Mouse (Mus musculus) G1E (cell line): ENCODE results near the gene Polm.

Source experiments
- CTCF ChIP-seq: IDR thresholded peaks from 2 replicates; pipeline ENCODE4 v1.5.1; 2012; ENCODE audit warnings: low read depth, low read length, inconsistent platforms, mixed read lengths
- GATA1 ChIP-seq: IDR thresholded peaks from 2 replicates; pipeline ENCODE4 v1.6.1; 2012; ENCODE audit warnings: borderline replicate concordance, low read length, inconsistent platforms, mixed read lengths
- GATA2 ChIP-seq: IDR thresholded peaks from 2 replicates; pipeline ENCODE4 v1.6.1; 2012; ENCODE audit warnings: low read depth, low read length, inconsistent platforms, borderline replicate concordance
- POLR2AphosphoS5 ChIP-seq: IDR thresholded peaks from 2 replicates; pipeline ENCODE4 v1.6.1; 2012; ENCODE audit warnings: low read depth, low read length, inconsistent platforms; ENCODE audit not compliant: insufficient replicate concordance
- TAL1 ChIP-seq: conservative IDR thresholded peaks from 2 replicates; pipeline ENCODE4 v1.6.1; 2012; ENCODE audit warnings: low read depth, low read length, inconsistent platforms, mixed read lengths

DNA sequence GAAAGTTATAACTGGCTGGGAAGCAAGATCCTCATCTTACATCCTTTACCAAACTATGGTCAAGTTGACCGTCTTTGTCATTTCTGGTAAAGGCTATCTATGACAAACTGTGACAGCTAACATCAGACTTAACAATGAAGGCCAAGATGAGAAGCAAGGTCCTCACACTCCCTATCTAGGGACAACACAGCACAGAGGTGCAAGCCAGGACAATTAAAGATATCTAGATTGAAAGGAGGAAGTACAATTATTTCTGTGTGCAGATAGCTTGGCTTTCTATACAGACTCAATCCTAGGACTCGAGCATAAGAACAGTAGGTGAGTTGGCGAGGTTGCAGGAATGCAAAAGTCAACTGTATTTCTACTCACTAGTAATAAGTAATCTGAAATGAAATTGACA, 32.1 kb downstream of the Polm start:
- TF ChIP-seq CTCF (no peak), GATA1 (no peak), TAL1 (no peak), GATA2 (no peak), POLR2AphosphoS5 (no peak)
